Mouse (Mus musculus): ENCODE measurements around the gene Rpn2. TPM values are rescaled to one million over a fixed set of nuclear protein-coding genes. Genes with fewer than 3 reads are reported as not detected.

Rpn2 gene
- 203 and 208 TPM in 2 replicates for polyA plus RNA-seq (2015; fragmentation: Nextera tagmentation; extraction: Ambion mirVana)

GRCm38 (mm10) chr2:157278717-157279415 is at the start of gene Rpn2:
TSS of gene Rpn2 (plus strand) at chr2:157279017.
- WGBS = under 1% methylated on average over 64 of the region's 64 CpGs
- no peaks in the 10 kb centered on the region for H3K27me3 ChIP-seq
- peak within 1 kb of the TSS; percentile 95 for H3K27ac ChIP-seq
- H3K9ac ChIP-seq = peak within 1 kb of the TSS; percentile 96
- peaks cover 15% of the 10 kb centered on the region for H3K36me3 ChIP-seq
- no peaks in the 10 kb centered on the region for H3K9me3 ChIP-seq
- ATAC-seq (ENCODE audit: low FRiP score) = peak; percentile 100
- peak within 1 kb of the TSS; percentile 98 for H3K4me3 ChIP-seq
- peaks cover 20% of the 10 kb centered on the region for H3K4me1 ChIP-seq (replicated peaks)
- H3K4me2 ChIP-seq = peak within 1 kb of the TSS; percentile 82

GRCm38 (mm10) chr2:157235946-157236345 is 42.9 kb upstream of the Rpn2 start:
- WGBS = 82% methylated on average over 8 of the region's 8 CpGs
- H3K4me1 ChIP-seq (replicated peaks) = 0 out of 2 replicates have a peak, but pooled peaks cover 3% of the 10 kb centered on the region
- no peak for ATAC-seq (ENCODE audit: low FRiP score)
- no peak overlapping the region for H3K4me3 ChIP-seq
- no peak overlapping the region for H3K9ac ChIP-seq
- H3K4me2 ChIP-seq = no peak overlapping the region
- no peak overlapping the region for H3K27ac ChIP-seq
- 0 out of 2 replicates have a peak, but pooled peaks cover 2% of the 10 kb centered on the region for H3K27me3 ChIP-seq
- no peaks in the 10 kb centered on the region for H3K9me3 ChIP-seq
- H3K36me3 ChIP-seq = no peaks in the 10 kb centered on the region

GRCm38 (mm10) chr2:157245001-157245400 is 33.8 kb upstream of the Rpn2 start:
- Histone ChIP-seq H3K4me1 (replicated peaks) (no peaks in the 10 kb centered on the region), H3K9ac (no peak overlapping the region), H3K4me3 (no peak overlapping the region), H3K27ac (no peak overlapping the region), H3K27me3 (no peaks in the 10 kb centered on the region), H3K4me2 (no peak overlapping the region), H3K36me3 (no peaks in the 10 kb centered on the region), H3K9me3 (no peaks in the 10 kb centered on the region)
- no peak for ATAC-seq (ENCODE audit: low FRiP score)
- WGBS = 66% methylated on average over 5 of the region's 5 CpGs

- Histone ChIP-seq H3K4me1 (replicated peaks) (no peaks in the 10 kb centered on the region), H3K36me3 (no peaks in the 10 kb centered on the region), H3K9ac (no peak overlapping the region), H3K27me3 (no peaks in the 10 kb centered on the region), H3K4me2 (no peak overlapping the region), H3K9me3 (no peaks in the 10 kb centered on the region), H3K27ac (no peak overlapping the region), H3K4me3 (no peak overlapping the region)
- 78% methylated on average over 2 of the region's 2 CpGs for WGBS
- no peak for ATAC-seq (ENCODE audit: low FRiP score)
Measured at GRCm38 (mm10) chr2:157245603-157246002, 33.2 kb upstream of the Rpn2 start.

GRCm38 (mm10) chr2:157248111-157248510 is 30.7 kb upstream of the Rpn2 start:
- Histone ChIP-seq H3K4me3 (no peak overlapping the region), H3K9ac (no peak overlapping the region), H3K27me3 (no peaks in the 10 kb centered on the region), H3K27ac (no peak overlapping the region), H3K4me1 (replicated peaks) (no peaks in the 10 kb centered on the region), H3K9me3 (no peaks in the 10 kb centered on the region), H3K4me2 (no peak overlapping the region), H3K36me3 (no peaks in the 10 kb centered on the region)
- ATAC-seq (ENCODE audit: low FRiP score) = no peak

GRCm38 (mm10) chr2:157259720-157260119 is 19.1 kb upstream of the Rpn2 start:
- Histone ChIP-seq H3K9ac (no peak overlapping the region), H3K4me1 (replicated peaks) (no peaks in the 10 kb centered on the region), H3K27me3 (no peaks in the 10 kb centered on the region), H3K9me3 (no peaks in the 10 kb centered on the region), H3K27ac (no peak overlapping the region), H3K36me3 (no peaks in the 10 kb centered on the region), H3K4me3 (no peak overlapping the region), H3K4me2 (no peak overlapping the region)
- WGBS = 6% methylated on average over 5 of the region's 5 CpGs
- ATAC-seq (ENCODE audit: low FRiP score) = no peak

- Histone ChIP-seq H3K4me1 (replicated peaks) (no peaks in the 10 kb centered on the region), H3K9ac (no peak overlapping the region), H3K4me3 (no peak overlapping the region), H3K36me3 (no peaks in the 10 kb centered on the region), H3K27ac (no peak overlapping the region), H3K9me3 (no peaks in the 10 kb centered on the region), H3K27me3 (no peaks in the 10 kb centered on the region), H3K4me2 (no peak overlapping the region)
- ATAC-seq (ENCODE audit: low FRiP score) = no peak
- WGBS = 82% methylated on average over 5 of the region's 5 CpGs
Measured at GRCm38 (mm10) chr2:157261930-157262329, 16.9 kb upstream of the Rpn2 start.

- no peak overlapping the region for H3K27ac ChIP-seq
- no peak overlapping the region for H3K4me3 ChIP-seq
- H3K27me3 ChIP-seq = no peaks in the 10 kb centered on the region
- no peak overlapping the region for H3K9ac ChIP-seq
- H3K36me3 ChIP-seq = no peaks in the 10 kb centered on the region
- WGBS = 75% methylated on average over 9 of the region's 9 CpGs
- H3K4me1 ChIP-seq (replicated peaks) = no peaks in the 10 kb centered on the region
- no peak overlapping the region for H3K4me2 ChIP-seq
- ATAC-seq (ENCODE audit: low FRiP score) = no peak
- H3K9me3 ChIP-seq = no peaks in the 10 kb centered on the region
Measured at GRCm38 (mm10) chr2:157262506-157262905, 16.3 kb upstream of the Rpn2 start.

- WGBS = 98% methylated on average over 1 of the region's 1 CpGs
- no peak overlapping the region for H3K27ac ChIP-seq
- no peak overlapping the region for H3K9ac ChIP-seq
- H3K4me2 ChIP-seq = no peak overlapping the region
- H3K9me3 ChIP-seq = no peaks in the 10 kb centered on the region
- ATAC-seq (ENCODE audit: low FRiP score) = no peak
- H3K36me3 ChIP-seq = no peaks in the 10 kb centered on the region
- no peaks in the 10 kb centered on the region for H3K27me3 ChIP-seq
- H3K4me3 ChIP-seq = no peak overlapping the region
- H3K4me1 ChIP-seq (replicated peaks) = no peaks in the 10 kb centered on the region
Measured at GRCm38 (mm10) chr2:157263101-157263500, 15.7 kb upstream of the Rpn2 start.

- Histone ChIP-seq H3K9me3 (no peaks in the 10 kb centered on the region), H3K27me3 (no peaks in the 10 kb centered on the region), H3K4me1 (replicated peaks) (no peaks in the 10 kb centered on the region), H3K36me3 (no peaks in the 10 kb centered on the region), H3K4me3 (no peak overlapping the region), H3K9ac (no peak overlapping the region), H3K27ac (no peak overlapping the region), H3K4me2 (no peak overlapping the region)
- WGBS = 85% methylated on average over 6 of the region's 6 CpGs
- no peak for ATAC-seq (ENCODE audit: low FRiP score)
Measured at GRCm38 (mm10) chr2:157263832-157264231, 15.0 kb upstream of the Rpn2 start.

- Histone ChIP-seq H3K4me3 (peak within 1 kb of the TSS; percentile 98), H3K27ac (peak within 1 kb of the TSS; percentile 95), H3K9me3 (no peaks in the 10 kb centered on the region), H3K4me1 (replicated peaks) (peaks cover 20% of the 10 kb centered on the region), H3K27me3 (no peaks in the 10 kb centered on the region), H3K36me3 (peaks cover 18% of the 10 kb centered on the region), H3K9ac (peak within 1 kb of the TSS; percentile 96), H3K4me2 (peak within 1 kb of the TSS; percentile 82)
- WGBS = 0% methylated on average over 30 of the region's 32 CpGs
- peak; percentile 79 for ATAC-seq (ENCODE audit: low FRiP score)
Measured at GRCm38 (mm10) chr2:157279416-157279800, 591 bp downstream of the Rpn2 start, which contains the start of gene Mroh8. TSS of gene Mroh8 (minus strand) at chr2:157279549.

- Histone ChIP-seq H3K27me3 (no peaks in the 10 kb centered on the region), H3K9ac (0 out of 2 replicates have a peak overlapping the region, but pooled peaks have one; percentile 2), H3K4me1 (replicated peaks) (peaks cover 17% of the 10 kb centered on the region), H3K4me3 (no peak overlapping the region), H3K9me3 (no peaks in the 10 kb centered on the region), H3K36me3 (peaks cover 48% of the 10 kb centered on the region), H3K4me2 (no peak overlapping the region), H3K27ac (no peak overlapping the region)
- WGBS = 93% methylated on average over 6 of the region's 6 CpGs
- no peak for ATAC-seq (ENCODE audit: low FRiP score)
Measured at GRCm38 (mm10) chr2:157283321-157283720, 4.5 kb downstream of the Rpn2 start.

GRCm38 (mm10) chr2:157287542-157287941 is 8.7 kb downstream of the Rpn2 start:
- WGBS = 30% methylated on average over 3 of the region's 3 CpGs
- no peaks in the 10 kb centered on the region for H3K9me3 ChIP-seq
- no peak for ATAC-seq (ENCODE audit: low FRiP score)
- H3K4me2 ChIP-seq = no peak overlapping the region
- H3K27ac ChIP-seq = no peak overlapping the region; the same call in 1 of the 2 replicates
- H3K9ac ChIP-seq = no peak overlapping the region
- H3K4me3 ChIP-seq = no peak overlapping the region
- no peaks in the 10 kb centered on the region for H3K27me3 ChIP-seq
- H3K36me3 ChIP-seq = peaks cover 86% of the 10 kb centered on the region
- H3K4me1 ChIP-seq (replicated peaks) = no peaks in the 10 kb centered on the region; the same call in 1 of the 2 replicates
